In the genomic region with DNA sequence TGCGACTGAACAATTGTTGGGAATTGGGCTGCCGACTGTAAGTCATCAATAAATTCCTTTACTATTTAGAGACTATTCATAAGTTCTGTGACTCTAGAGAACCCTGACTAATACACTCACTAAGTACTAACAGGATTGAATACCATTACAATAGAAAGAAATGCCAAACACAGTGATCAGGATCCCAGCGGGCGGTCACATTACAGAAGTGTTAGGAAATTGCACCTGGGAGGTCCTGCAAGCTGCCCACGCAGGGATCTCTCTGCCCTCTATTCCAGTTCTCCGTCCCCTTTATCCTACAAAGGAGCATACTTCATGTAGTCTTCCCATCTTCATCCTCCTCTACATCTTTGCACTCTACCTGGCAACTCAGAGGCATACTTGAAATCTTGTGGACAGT, we compare ENCODE assay signal across 15 mouse cellular contexts.
"Had no signal": no experiment of that assay in that cellular context is flagged by ENCODE, and none has a peak within 500 bp of the region (broad histone marks: within the 10 kb centered on the region; RNA-seq: fewer than 3 reads in every experiment).

No protein-coding gene starts in this region.

- H3K9me3 ChIP-seq: neural tube, embryonic 15.5 days; stomach, embryonic 15.5 days had no signal

- H3K9ac ChIP-seq: neural tube, embryonic 15.5 days; stomach, embryonic 15.5 days had no signal

- DNase-seq: retina, postnatal 1 day; right cerebral cortex, adult 18-20 months; right cerebral cortex, postnatal 14 days; right cerebral cortex, postnatal 25 days; right cerebral cortex, postnatal 4 days; spleen, adult 18-20 months; thymus, adult 18-20 months; thymus, adult 2 months; thymus, postnatal 14 days; thymus, postnatal 25 days; thymus, postnatal 36 days; thymus, postnatal 4 days had no signal

- H3K4me3 ChIP-seq: neural tube, embryonic 15.5 days; stomach, embryonic 15.5 days had no signal

- H3K27me3 ChIP-seq: neural tube, embryonic 15.5 days; stomach, embryonic 15.5 days had no signal

- H3K4me2 ChIP-seq: neural tube, embryonic 15.5 days; stomach, embryonic 15.5 days had no signal

- H3K36me3 ChIP-seq: neural tube, embryonic 15.5 days; stomach, embryonic 15.5 days had no signal

- H3K4me1 ChIP-seq: neural tube, embryonic 15.5 days; stomach, embryonic 15.5 days had no signal

- H3K27ac ChIP-seq: neural tube, embryonic 15.5 days; stomach, embryonic 15.5 days; stomach, postnatal 0 days had no signal
